Mouse (Mus musculus): ENCODE results near the gene Gcg.

Gcg gene

GRCm38 (mm10) chr2:62459241-62460174, 23.9 kb downstream of the Gcg start:
- no peak for DNase-seq

DNA sequence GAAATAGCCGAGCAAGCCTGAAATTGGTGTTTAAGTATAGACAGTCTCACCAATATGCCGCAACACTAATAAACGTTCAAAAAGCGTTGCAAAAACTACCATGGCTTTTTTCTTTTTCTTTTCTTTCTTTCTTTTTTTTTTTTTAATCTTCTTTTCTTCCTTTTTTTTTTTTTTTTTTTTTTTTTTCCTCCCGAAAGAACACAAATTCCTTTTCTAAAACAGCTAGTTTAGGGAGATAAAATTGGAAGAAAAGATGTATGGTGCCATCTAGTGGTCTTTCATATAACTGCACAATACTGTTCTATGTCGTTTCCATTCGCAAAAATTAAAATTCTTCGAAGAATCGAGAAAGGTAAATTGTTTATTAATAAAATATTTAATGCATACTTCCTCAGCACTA, 25.4 kb downstream of the Gcg start:
- DNase-seq, result no peak

GRCm38 (mm10) chr2:62454991-62455390, 28.5 kb downstream of the Gcg start:
- no peak for DNase-seq

DNA sequence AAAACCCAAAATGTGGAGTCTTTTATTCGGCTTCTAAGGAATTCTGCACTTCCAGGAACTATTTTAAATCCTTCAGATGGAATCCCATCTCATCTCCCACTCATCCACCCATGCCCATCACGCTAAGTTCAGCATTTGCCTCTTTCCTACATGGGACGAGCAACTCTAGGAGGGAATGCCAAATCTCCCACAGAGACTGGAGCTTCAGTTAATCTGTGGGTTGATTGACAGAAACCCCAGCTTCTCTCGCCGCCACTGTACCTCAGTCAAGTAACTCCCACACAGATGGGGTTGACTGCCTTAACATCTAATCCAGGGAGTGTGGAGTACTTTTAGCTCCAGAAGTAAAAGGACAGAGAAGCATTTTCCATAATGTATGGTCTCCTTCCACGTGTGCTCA, 29.4 kb downstream of the Gcg start:
- no peak for DNase-seq

GRCm38 (mm10) chr2:62450364-62450763, 33.1 kb downstream of the Gcg start:
- no peak for DNase-seq

- DNase-seq, result no peak
Measured at GRCm38 (mm10) chr2:62449692-62450346, 33.6 kb downstream of the Gcg start.

DNA sequence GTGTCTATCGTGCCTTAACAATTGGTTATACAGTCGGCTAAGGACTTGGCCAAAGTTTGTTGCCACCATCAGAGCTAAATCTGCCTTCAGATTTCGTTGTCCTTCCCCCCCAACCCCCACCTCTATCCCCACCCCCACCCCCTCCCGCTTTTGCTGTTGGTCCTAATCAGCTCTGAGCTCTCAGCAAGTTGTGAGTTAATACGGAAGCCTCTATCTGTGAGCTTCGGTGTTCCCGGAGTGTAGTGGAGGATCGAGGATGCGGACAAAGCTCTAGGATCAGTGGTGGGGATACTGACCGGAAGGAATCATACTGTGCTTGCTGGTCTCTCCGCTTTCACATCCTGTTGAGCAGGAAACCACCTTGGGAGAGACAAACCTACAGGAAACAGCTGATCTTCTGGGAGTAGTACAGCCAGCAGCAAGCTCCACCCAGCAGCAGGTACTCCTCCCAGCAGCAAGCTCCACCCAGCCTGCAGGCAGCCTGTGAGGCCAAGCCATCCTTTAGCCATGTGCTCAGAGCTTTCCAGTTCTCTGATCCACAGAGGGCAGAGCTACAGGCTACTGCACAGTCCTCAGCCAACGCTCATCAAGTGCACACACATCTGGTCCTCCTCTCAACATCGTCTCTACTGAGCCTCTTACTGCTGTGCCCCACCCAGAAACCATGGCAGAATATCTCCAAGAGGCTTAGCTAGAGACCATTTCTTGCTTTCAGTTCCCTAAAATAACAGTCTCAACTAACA, 42.5 kb downstream of the Gcg start:
- DNase-seq, result no peak

DNA sequence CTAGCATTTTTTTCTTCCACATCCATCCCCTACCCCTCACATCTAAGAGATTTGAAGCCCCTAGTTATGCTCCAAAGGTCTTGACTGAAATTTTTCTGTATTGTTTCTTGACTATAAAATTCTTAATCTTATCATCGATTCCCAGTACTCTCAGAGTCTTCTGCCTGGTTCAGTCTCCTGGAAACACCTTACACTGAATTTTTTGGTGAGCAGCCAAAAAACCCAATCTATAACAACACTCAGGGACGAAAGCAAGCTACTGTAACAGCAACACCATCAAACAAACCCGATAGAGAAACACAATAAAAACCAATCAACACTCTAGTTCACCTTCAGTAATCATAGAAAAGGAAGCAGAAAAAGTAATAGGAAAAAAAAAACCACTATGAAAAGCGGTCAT, 43.4 kb downstream of the Gcg start:
- no peak for DNase-seq

- DNase-seq, result no peak
Measured at GRCm38 (mm10) chr2:62431245-62431795, 52.1 kb downstream of the Gcg start.

- no peak for DNase-seq
Measured at GRCm38 (mm10) chr2:62425941-62426340, 57.5 kb downstream of the Gcg start.

Measured in cerebellum, adult 8-10 months (tissue).